Mouse (Mus musculus) testis, adult 2 months (tissue): ENCODE results near the gene Pde4dip.

ENCODE experiments used
- CTCF ChIP-seq: fragments of 200-500 bp; IDR thresholded peaks from 2 replicates; pipeline ENCODE4 v1.5.1; 2012; ENCODE audit warnings: low read depth, mild to moderate bottlenecking, inconsistent platforms, low read length, moderate library complexity; ENCODE audit not compliant: control insufficient read depth, insufficient read depth, insufficient replicate concordance
- POLR2A ChIP-seq: fragments of 200-500 bp; IDR thresholded peaks from 2 replicates; pipeline ENCODE4 v1.6.1; 2012; ENCODE audit warnings: low read depth, mild to moderate bottlenecking, inconsistent platforms, low read length, moderate library complexity; ENCODE audit not compliant: control insufficient read depth

DNA sequence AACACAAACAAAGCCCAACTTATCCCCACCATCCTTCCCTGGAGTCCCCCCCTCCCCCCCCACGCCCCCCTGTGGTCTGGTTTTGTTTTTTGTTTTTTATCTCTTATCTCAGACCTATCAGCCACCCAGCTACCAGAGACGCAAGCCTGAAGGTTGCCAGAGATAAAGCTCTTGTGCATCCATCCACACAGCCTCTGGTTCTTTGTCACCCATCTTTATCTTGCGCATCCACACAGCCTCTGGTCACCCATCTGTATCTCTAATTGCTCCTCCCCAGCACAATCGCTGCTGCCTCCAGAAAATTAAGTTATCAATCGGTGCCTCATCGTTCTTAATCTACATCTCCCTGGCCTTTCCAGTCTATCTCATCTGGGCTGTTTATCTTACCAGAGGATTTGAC is 1.7 kb upstream of the Pde4dip start:
- TF ChIP-seq CTCF (no peak), POLR2A (no peak)
